Mouse (Mus musculus): ENCODE measurements around the gene Shd.

The Shd gene

DNA sequence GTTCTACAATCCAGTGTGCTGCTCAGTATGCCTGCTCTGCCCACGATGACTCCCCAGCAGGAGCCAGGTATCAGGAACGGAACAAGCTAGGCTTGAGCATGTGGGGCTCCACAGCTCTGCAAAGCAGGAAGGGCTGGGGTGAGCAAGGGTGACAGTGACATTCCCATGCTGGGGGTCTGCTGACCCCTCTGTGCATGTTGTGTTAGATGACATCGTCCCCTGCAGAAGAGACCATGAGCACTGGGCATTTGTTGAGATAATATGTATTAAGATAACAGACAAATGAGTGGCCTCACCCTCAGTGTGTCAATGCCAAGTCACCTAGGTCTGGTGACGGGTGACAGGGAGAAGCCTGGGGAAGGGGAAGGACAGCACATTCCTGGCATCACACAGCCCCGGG, 54.7 kb downstream of the Shd start:
- peak; percentile 4 for DNase-seq (ENCODE audit: low spot score)
